Mouse (Mus musculus) small intestine, adult 2 months (tissue): Measurements from ENCODE around the gene Zfp663. TPM values are rescaled to one million over a fixed set of nuclear protein-coding genes. Genes with fewer than 3 reads are reported as not detected.

ENCODE experiments used
- H3K27ac ChIP-seq: fragments of 200-500 bp; 2 replicates; pipeline ENCODE4 v1.5.1; 2012; ENCODE audit warnings: low read depth, low read length, control low read depth, inconsistent platforms; ENCODE audit not compliant: insufficient read depth
- H3K27me3 ChIP-seq: fragments of 200-500 bp; 2 replicates; pipeline ENCODE4 v1.6.1; 2012; ENCODE audit warnings: mild to moderate bottlenecking, moderate library complexity, low read length, inconsistent platforms; ENCODE audit not compliant: control insufficient read depth, insufficient read depth
- H3K36me3 ChIP-seq: fragments of 200-500 bp; 2 replicates; pipeline ENCODE4 v1.6.1; 2012; ENCODE audit warnings: mild to moderate bottlenecking, low read length, control low read depth, inconsistent platforms; ENCODE audit not compliant: control insufficient read depth, insufficient read depth
- H3K4me1 ChIP-seq: fragments of 200-500 bp; 2 replicates; pipeline ENCODE4 v1.6.1; 2012; ENCODE audit warnings: low read length, inconsistent platforms, mixed read lengths; ENCODE audit not compliant: control insufficient read depth, insufficient read depth, insufficient read length
- H3K4me3 ChIP-seq: fragments of 200-500 bp; 2 replicates; pipeline ENCODE4 v1.5.1; 2012; ENCODE audit warnings: low read depth, mild to moderate bottlenecking, control low read depth, inconsistent platforms, low read length, moderate library complexity
- CTCF ChIP-seq: fragments of 200-500 bp; IDR thresholded peaks from 2 replicates; pipeline ENCODE4 v1.5.1; 2012; ENCODE audit warnings: low read depth, mild to moderate bottlenecking, control low read depth, inconsistent platforms, low read length, moderate library complexity, mixed read lengths; ENCODE audit not compliant: insufficient replicate concordance, insufficient read length; ENCODE audit errors: extremely low read depth
- POLR2A ChIP-seq: fragments of 200-500 bp; IDR thresholded peaks from 2 replicates; pipeline ENCODE4 v1.6.1; 2012; ENCODE audit warnings: low read depth, mild to moderate bottlenecking, control low read depth, inconsistent platforms, low read length, moderate library complexity
- whole genome bisulfite sequencing: fragments of 180-500 bp; shearing (Covaris S2); methylation state at CpG from one replicate; pipeline ENCODE4 v1.1.7; 2018; 5-methylcytosine and 5-hydroxymethylcytosine counted together
- polyA plus RNA-seq: library from polyadenylated mRNA; depleted of rRNA; stranded (reverse); fragments of >200 nt; gene quantifications from 2 replicates; pipeline ENCODE4 v1.2.3, GENCODE M21; 2012

The Zfp663 gene
- polyA plus RNA-seq, 1 experiment, result not detected

- no peaks in the 10 kb centered on the region for H3K27me3 ChIP-seq
- WGBS, result 48% methylated on average over 6 of the region's 6 CpGs
- H3K36me3 ChIP-seq, result no peaks in the 10 kb centered on the region
- H3K4me1 ChIP-seq, result no peaks in the 10 kb centered on the region
- no peak for TF ChIP-seq POLR2A
- TF ChIP-seq CTCF, result no peak
- H3K27ac ChIP-seq, result no peak overlapping the region
- no peak overlapping the region for H3K4me3 ChIP-seq
These were observed 20.9 kb upstream of the Zfp663 start for GRCm38 (mm10) chr2:165389299-165389952.

DNA sequence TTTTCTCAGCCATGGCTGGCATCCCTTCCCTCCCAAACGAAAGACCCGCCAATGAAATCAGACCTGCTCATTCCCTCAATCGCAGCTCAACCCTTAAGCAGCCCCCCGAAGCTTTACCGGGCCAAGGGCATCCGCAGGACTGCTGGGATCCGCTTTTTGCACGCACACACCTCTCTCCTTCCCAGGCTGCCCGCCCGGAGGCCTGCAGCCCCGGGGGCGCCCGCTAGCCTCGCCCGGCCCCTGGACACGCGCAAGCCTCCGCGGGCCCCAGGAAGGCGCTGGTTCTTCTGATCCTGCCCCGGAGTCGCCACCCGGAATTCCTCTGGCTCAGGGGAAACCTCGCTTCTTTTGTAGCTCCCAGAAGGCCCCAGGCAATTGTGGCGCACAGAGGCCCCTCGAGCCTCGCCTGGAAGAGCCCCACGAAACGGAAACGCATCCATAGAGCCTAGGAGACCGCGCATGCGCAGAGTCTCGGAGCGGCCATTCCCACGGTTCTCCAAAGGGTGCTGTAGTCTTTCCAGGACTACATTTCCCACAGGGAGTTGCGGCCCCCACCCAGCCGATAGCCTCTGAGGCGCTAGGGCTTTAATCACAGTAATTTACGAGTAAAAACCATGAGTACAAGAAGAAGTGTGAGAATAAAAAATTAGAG, 19.4 kb upstream of the Zfp663 start, which contains the start of gene Zfp334:
Gene Zfp334 (minus strand): TSS at position 416 of the 652 bp plus-strand sequence.
- no peak within 1 kb of the TSS for H3K27ac ChIP-seq
- H3K4me1 ChIP-seq, result no peaks in the 10 kb centered on the region
- H3K4me3 ChIP-seq, result peak within 1 kb of the TSS; percentile 80
- no peaks in the 10 kb centered on the region for H3K36me3 ChIP-seq
- H3K27me3 ChIP-seq, result no peaks in the 10 kb centered on the region
- TF ChIP-seq CTCF (no peak), POLR2A (no peak)
- WGBS, result 2% methylated on average over 40 of the region's 40 CpGs

DNA sequence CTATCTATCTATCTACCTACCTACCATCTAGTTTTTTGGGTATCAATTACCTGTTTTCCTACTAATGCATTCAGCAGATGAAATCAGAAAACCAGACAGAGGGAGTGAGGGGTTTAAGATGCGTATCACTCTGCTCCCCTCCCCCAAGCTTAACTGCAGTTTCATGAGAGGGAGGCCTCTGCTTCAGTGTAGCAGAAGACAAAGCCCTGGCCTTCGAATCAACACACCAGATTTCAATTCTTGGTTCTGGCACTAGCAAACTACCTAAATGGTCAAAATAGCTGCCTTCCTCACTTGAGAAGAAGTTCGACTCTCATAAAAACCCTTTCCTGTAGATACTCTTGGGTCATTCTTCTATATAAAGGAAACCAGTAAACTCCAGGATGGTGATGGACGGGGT, 18.8 kb upstream of the Zfp663 start:
- peak overlapping the region; percentile 80 for H3K4me3 ChIP-seq
- no peaks in the 10 kb centered on the region for H3K4me1 ChIP-seq
- 0 out of 2 replicates have a peak, but pooled peaks cover under 1% of the 10 kb centered on the region for H3K36me3 ChIP-seq
- H3K27ac ChIP-seq, result no peak overlapping the region
- WGBS, result 57% methylated on average over 4 of the region's 4 CpGs
- TF ChIP-seq POLR2A, result no peak
- no peak for TF ChIP-seq CTCF
- no peaks in the 10 kb centered on the region for H3K27me3 ChIP-seq

GRCm38 (mm10) chr2:165380050-165380449, 11.5 kb upstream of the Zfp663 start:
- Histone ChIP-seq H3K36me3 (peaks cover 14% of the 10 kb centered on the region), H3K4me3 (no peak overlapping the region), H3K4me1 (no peaks in the 10 kb centered on the region), H3K27me3 (no peaks in the 10 kb centered on the region), H3K27ac (no peak overlapping the region)
- WGBS, result 97% methylated on average over 25 of the region's 25 CpGs
- TF ChIP-seq CTCF, result no peak
- TF ChIP-seq POLR2A, result no peak

DNA sequence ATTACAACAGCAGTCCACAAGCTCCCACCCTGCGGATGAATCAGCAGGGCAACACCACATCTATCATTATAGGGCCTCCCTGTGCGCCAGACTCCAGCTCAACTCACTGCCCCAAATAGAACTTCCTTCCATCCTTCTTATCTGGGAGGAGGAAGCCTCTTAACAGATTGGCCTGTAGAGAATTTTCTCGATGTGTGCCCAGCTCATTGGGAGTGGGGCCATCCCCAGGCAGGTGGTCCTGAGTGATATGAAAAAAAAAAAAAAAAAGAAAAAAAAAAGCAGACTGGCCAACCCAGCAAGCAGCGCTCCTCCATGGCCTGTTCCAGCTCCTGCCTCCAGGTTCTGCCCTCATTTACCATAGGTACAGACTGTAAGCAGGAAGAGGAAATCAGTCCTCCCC, 7.5 kb upstream of the Zfp663 start:
- H3K4me1 ChIP-seq, result no peaks in the 10 kb centered on the region
- WGBS, result 72% methylated on average over 4 of the region's 4 CpGs

GRCm38 (mm10) chr2:165375478-165375877, 6.9 kb upstream of the Zfp663 start:
- Histone ChIP-seq H3K4me1 (no peaks in the 10 kb centered on the region), H3K36me3 (no peaks in the 10 kb centered on the region), H3K4me3 (no peak overlapping the region), H3K27me3 (no peaks in the 10 kb centered on the region), H3K27ac (no peak overlapping the region)
- no peak for TF ChIP-seq POLR2A
- no peak for TF ChIP-seq CTCF
- WGBS, result 91% methylated on average over 5 of the region's 5 CpGs

More for the DNA sequence above, 7.5 kb upstream of the Zfp663 start:
- Histone ChIP-seq H3K27ac (no peak overlapping the region), H3K36me3 (peaks cover 5% of the 10 kb centered on the region; the same call in 1 of the 2 replicates), H3K4me3 (no peak overlapping the region), H3K27me3 (no peaks in the 10 kb centered on the region)
- TF ChIP-seq CTCF, result no peak
- no peak for TF ChIP-seq POLR2A

- 22% methylated on average over 3 of the region's 3 CpGs for WGBS
- Histone ChIP-seq H3K4me3 (no peak overlapping the region), H3K27me3 (peaks cover 7% of the 10 kb centered on the region; the same call in 1 of the 2 replicates), H3K4me1 (peaks cover 2% of the 10 kb centered on the region), H3K27ac (no peak overlapping the region), H3K36me3 (no peaks in the 10 kb centered on the region)
- TF ChIP-seq CTCF (no peak), POLR2A (no peak)
These were observed 2.5 kb upstream of the Zfp663 start for GRCm38 (mm10) chr2:165371066-165371465.

GRCm38 (mm10) chr2:165370348-165370747, 1.8 kb upstream of the Zfp663 start:
- Histone ChIP-seq H3K4me3 (no peak overlapping the region), H3K27ac (no peak overlapping the region), H3K36me3 (no peaks in the 10 kb centered on the region), H3K27me3 (peaks cover 7% of the 10 kb centered on the region; the same call in 1 of the 2 replicates), H3K4me1 (peaks cover 2% of the 10 kb centered on the region)
- TF ChIP-seq POLR2A (no peak), CTCF (no peak)
- WGBS, result 66% methylated on average over 3 of the region's 3 CpGs
